Mouse (Mus musculus) midbrain, embryonic 13.5 days (tissue): Measurements from ENCODE around the gene Acsl1. TPM values are rescaled to one million over a fixed set of nuclear protein-coding genes. Genes with fewer than 3 reads are reported as not detected.
A peak's percentile ranks its signal among the peaks of the same experiment; 100 is the strongest.

Experiments
- ATAC-seq: fragments of 200-750 bp; cut with Nextera tagmentation; 2 replicates; pipeline ENCODE4 v1.8.0; 2017; ENCODE audit warnings: mild to moderate bottlenecking, moderate TSS enrichment, moderate library complexity
- H3K27ac ChIP-seq: fragments of 300-500 bp; sonication (generic); 2 replicates; pipeline ENCODE4 v1.5.1; 2015; ENCODE audit warnings: inconsistent platforms, mild to moderate bottlenecking, moderate library complexity
- H3K27me3 ChIP-seq: fragments of 300-500 bp; sonication (generic); 2 replicates; pipeline ENCODE4 v1.6.1; 2015; ENCODE audit warnings: mild to moderate bottlenecking, inconsistent platforms
- H3K36me3 ChIP-seq: fragments of 300-500 bp; sonication (generic); 2 replicates; pipeline ENCODE4 v1.6.1; 2015; ENCODE audit warnings: mild to moderate bottlenecking, inconsistent platforms
- H3K4me1 ChIP-seq: fragments of 300-500 bp; sonication (generic); replicated peaks from 2 replicates; pipeline ENCODE4 v1.6.1; 2015; ENCODE audit warnings: inconsistent platforms
- H3K4me2 ChIP-seq: fragments of 300-500 bp; sonication (generic); replicated peaks from 2 replicates; pipeline ENCODE4 v1.6.1; 2015; ENCODE audit warnings: moderate library complexity, mild to moderate bottlenecking, inconsistent platforms
- H3K4me3 ChIP-seq: fragments of 300-500 bp; sonication (generic); replicated peaks from 2 replicates; pipeline ENCODE4 v1.5.1; 2015; ENCODE audit warnings: mild to moderate bottlenecking, inconsistent platforms
- H3K9ac ChIP-seq: fragments of 300-500 bp; sonication (generic); replicated peaks from 2 replicates; pipeline ENCODE4 v1.6.1; 2015; ENCODE audit warnings: mild to moderate bottlenecking, inconsistent platforms
- H3K9me3 ChIP-seq: fragments of 300-500 bp; sonication (generic); 2 replicates; pipeline ENCODE4 v1.6.1; 2016; ENCODE audit warnings: mild to moderate bottlenecking, inconsistent platforms
- WGBS: fragments of 180-500 bp; shearing (Covaris S2); methylation state at CpG from one replicate; pipeline ENCODE4 v1.1.7; 2015; 5-methylcytosine and 5-hydroxymethylcytosine counted together
- polyA plus RNA-seq: library from polyadenylated mRNA; unstranded; fragments of >200 nt; fragmentation: Nextera tagmentation; extraction: Ambion mirVana; gene quantifications from 2 replicates; pipeline ENCODE4 v1.2.1, GENCODE M21; 2015

Acsl1 gene
- polyA plus RNA-seq, 1 experiment from 2014 or later: 10.9 TPM

- no peak for ATAC-seq
- no peak overlapping the region for H3K27ac ChIP-seq
- H3K9ac ChIP-seq: no peak overlapping the region
- peaks cover 3% of the 10 kb centered on the region; the same call in 1 of the 2 replicates for H3K36me3 ChIP-seq
- H3K4me2 ChIP-seq: no peak overlapping the region
- H3K4me1 ChIP-seq: no peaks in the 10 kb centered on the region
- no peak overlapping the region for H3K4me3 ChIP-seq
- H3K9me3 ChIP-seq: no peaks in the 10 kb centered on the region
- WGBS: 93% methylated on average over 6 of the region's 6 CpGs
- no peaks in the 10 kb centered on the region for H3K27me3 ChIP-seq
These were observed 49.8 kb downstream of the Acsl1 start for GRCm38 (mm10) chr8:46520667-46521066.

DNA sequence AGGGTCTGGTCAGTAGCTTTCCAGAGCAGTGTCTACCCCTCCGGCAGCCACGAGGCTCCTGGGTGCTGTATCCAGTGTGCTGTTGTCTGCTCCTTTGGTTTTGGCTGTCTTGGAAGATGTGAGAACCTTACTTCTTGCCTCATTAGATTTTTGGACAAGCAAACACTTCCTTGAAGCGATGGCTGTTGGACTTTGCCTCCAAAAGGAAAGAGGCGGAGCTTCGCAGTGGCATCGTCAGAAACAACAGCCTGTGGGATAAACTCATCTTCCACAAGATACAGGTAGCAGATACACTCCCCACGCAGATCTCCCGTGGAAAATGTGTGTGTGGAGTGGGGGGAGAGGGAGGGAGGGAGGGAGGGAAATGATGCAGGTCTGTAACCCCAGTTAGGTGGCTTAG is 55.3 kb downstream of the Acsl1 start:
- no peak overlapping the region for H3K27ac ChIP-seq
- no peak overlapping the region for H3K4me2 ChIP-seq
- H3K36me3 ChIP-seq: no peaks in the 10 kb centered on the region; the same call in none of the 2 replicates
- H3K9me3 ChIP-seq: no peaks in the 10 kb centered on the region
- ATAC-seq: no peak
- H3K9ac ChIP-seq: no peak overlapping the region
- no peak overlapping the region for H3K4me3 ChIP-seq
- no peaks in the 10 kb centered on the region for H3K27me3 ChIP-seq
- WGBS: 88% methylated on average over 8 of the region's 8 CpGs
- H3K4me1 ChIP-seq: peaks cover 4% of the 10 kb centered on the region; the same call in 1 of the 2 replicates

DNA sequence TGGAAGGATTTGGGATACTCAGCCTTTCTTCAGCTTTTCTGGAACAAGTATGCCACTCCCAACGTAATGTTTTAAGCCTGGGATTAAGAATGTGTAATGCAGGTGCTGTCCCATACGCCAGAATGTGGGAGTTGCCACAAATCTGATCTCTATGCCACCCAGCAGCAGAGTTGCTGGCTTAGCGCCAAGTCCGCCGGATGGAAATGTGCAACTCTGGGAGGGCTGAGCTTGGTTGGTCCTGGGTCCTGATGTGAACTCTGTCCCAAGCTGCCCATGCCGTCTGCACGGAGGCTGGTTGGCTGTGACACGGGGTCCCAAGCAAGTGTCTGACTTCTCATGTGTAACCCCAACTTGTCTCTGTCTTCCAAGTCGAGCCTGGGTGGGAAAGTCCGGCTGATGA is 56.0 kb downstream of the Acsl1 start:
- WGBS: 75% methylated on average over 10 of the region's 10 CpGs
- H3K27ac ChIP-seq: no peak overlapping the region
- no peaks in the 10 kb centered on the region for H3K27me3 ChIP-seq
- H3K9me3 ChIP-seq: no peaks in the 10 kb centered on the region
- H3K9ac ChIP-seq: no peak overlapping the region
- peaks cover 4% of the 10 kb centered on the region; the same call in 1 of the 2 replicates for H3K4me1 ChIP-seq
- no peaks in the 10 kb centered on the region; the same call in none of the 2 replicates for H3K36me3 ChIP-seq
- H3K4me2 ChIP-seq: no peak overlapping the region
- ATAC-seq: 0 out of 2 replicates have a peak, but pooled peaks have one; percentile 34
- H3K4me3 ChIP-seq: no peak overlapping the region

DNA sequence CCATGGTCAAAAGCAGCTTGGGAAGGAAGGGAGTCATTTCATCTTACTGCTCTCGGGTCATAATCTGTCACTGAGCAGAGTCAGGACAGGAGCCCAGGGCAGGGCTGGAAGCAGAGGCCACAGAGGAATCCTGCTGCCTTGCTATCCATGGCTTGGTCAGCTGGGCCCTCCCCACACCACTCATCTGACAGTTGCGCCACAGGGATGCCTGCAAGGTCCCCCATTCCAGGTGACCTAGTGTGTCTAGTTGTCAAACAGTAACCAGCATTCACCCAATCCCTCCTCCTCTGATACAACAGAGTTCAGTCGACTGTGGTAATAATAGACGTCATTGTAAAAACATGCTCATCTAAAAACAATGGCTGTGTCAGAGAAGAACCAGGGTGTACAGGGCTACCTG is 58.7 kb downstream of the Acsl1 start:
- Histone ChIP-seq H3K27ac (no peak overlapping the region), H3K9ac (no peak overlapping the region), H3K9me3 (no peaks in the 10 kb centered on the region), H3K36me3 (no peaks in the 10 kb centered on the region; the same call in none of the 2 replicates), H3K27me3 (no peaks in the 10 kb centered on the region), H3K4me1 (peaks cover 4% of the 10 kb centered on the region; the same call in 1 of the 2 replicates), H3K4me2 (no peak overlapping the region), H3K4me3 (no peak overlapping the region)
- no peak for ATAC-seq
- WGBS: 88% methylated on average over 4 of the region's 4 CpGs

- Histone ChIP-seq H3K9me3 (no peaks in the 10 kb centered on the region), H3K27ac (no peak overlapping the region), H3K9ac (no peak overlapping the region), H3K36me3 (peaks cover 6% of the 10 kb centered on the region; the same call in 1 of the 2 replicates), H3K4me2 (no peak overlapping the region), H3K4me3 (no peak overlapping the region), H3K4me1 (peaks cover 4% of the 10 kb centered on the region; the same call in 1 of the 2 replicates), H3K27me3 (no peaks in the 10 kb centered on the region)
- 65% methylated on average over 4 of the region's 4 CpGs for WGBS
- ATAC-seq: no peak
These were observed 59.7 kb downstream of the Acsl1 start for GRCm38 (mm10) chr8:46530541-46530940.

DNA sequence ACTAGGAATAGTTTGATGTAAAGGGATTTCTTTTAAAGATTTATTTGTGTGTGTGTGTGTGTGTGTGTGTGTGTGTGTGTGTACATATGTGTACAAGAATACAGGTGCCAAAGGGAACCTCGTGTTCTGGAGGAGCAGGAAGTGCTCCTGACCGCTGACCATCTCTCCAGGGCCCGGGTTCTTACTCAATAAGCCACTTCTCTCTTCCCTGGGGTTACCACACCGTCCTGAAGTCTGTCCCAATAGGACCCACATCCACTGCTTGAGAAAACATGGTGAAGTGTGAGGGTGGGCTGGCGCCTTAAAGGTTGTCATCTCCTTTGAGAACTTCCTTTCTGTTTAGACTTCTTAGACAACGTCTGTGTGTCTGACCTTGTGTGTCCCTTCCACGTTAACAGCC is 63.1 kb downstream of the Acsl1 start:
- ATAC-seq: no peak
- Histone ChIP-seq H3K4me2 (no peak overlapping the region), H3K9ac (no peak overlapping the region), H3K4me1 (no peaks in the 10 kb centered on the region), H3K9me3 (no peaks in the 10 kb centered on the region), H3K36me3 (0 out of 2 replicates have a peak, but pooled peaks cover 6% of the 10 kb centered on the region), H3K4me3 (no peak overlapping the region), H3K27me3 (no peaks in the 10 kb centered on the region), H3K27ac (no peak overlapping the region)
- 91% methylated on average over 7 of the region's 7 CpGs for WGBS

- no peak for ATAC-seq
- Histone ChIP-seq H3K4me2 (no peak overlapping the region), H3K27me3 (no peaks in the 10 kb centered on the region), H3K9ac (0 out of 2 replicates have a peak overlapping the region, but pooled peaks have one; percentile 16), H3K4me1 (no peaks in the 10 kb centered on the region; the same call in 1 of the 2 replicates), H3K36me3 (0 out of 2 replicates have a peak, but pooled peaks cover 5% of the 10 kb centered on the region), H3K4me3 (no peak overlapping the region), H3K27ac (no peak overlapping the region), H3K9me3 (no peaks in the 10 kb centered on the region)
- 61% methylated on average over 5 of the region's 5 CpGs for WGBS
These were observed 68.9 kb downstream of the Acsl1 start for GRCm38 (mm10) chr8:46539701-46540100.

DNA sequence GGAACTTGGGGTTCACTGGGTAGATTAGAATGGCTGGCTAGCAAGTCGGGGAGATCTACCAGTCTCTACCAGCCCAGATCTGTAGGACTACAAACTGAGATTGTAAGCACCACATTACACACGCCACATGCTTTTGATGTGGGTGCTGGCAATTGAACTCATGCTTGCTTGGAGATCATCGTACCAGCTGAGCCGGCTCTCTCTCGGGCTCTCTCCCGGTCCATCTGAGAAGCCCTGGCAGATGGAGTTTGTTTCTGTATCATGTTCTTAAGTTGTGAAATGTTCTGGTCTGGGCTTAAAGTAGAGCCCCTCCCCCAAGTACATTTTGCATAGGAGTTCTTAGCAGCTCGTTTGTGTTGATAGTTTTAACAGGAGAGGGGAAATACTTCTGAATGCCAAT is 72.4 kb downstream of the Acsl1 start:
- Histone ChIP-seq H3K9ac (no peak overlapping the region), H3K36me3 (no peaks in the 10 kb centered on the region), H3K4me3 (no peak overlapping the region), H3K27me3 (no peaks in the 10 kb centered on the region), H3K9me3 (no peaks in the 10 kb centered on the region), H3K4me1 (no peaks in the 10 kb centered on the region; the same call in 1 of the 2 replicates), H3K4me2 (no peak overlapping the region), H3K27ac (no peak overlapping the region)
- no peak for ATAC-seq
- WGBS: 88% methylated on average over 7 of the region's 7 CpGs

DNA sequence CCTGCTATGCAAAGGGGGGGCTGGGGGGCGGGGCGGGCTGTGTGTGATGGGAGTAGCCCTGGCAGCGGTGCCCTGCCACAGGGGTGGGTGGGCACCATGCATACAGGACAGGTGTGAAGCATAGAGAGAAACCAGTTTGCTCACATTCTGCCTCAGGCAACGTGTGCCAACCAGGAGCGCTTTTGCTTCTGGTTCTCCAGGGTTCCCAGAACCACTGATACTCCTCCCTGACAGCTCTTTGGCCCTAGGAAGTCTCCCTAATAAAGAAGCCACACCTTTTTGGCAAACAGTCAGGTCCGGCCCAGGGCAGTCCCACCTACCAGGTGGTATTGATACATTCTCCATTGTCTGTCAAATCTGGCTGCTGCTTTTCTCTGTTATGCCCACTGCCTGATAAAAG is 72.8 kb downstream of the Acsl1 start:
- Histone ChIP-seq H3K9me3 (no peaks in the 10 kb centered on the region), H3K4me2 (no peak overlapping the region), H3K9ac (no peak overlapping the region), H3K27me3 (no peaks in the 10 kb centered on the region), H3K27ac (no peak overlapping the region), H3K4me1 (no peaks in the 10 kb centered on the region; the same call in 1 of the 2 replicates), H3K4me3 (no peak overlapping the region), H3K36me3 (no peaks in the 10 kb centered on the region)
- 78% methylated on average over 6 of the region's 6 CpGs for WGBS
- no peak for ATAC-seq

DNA sequence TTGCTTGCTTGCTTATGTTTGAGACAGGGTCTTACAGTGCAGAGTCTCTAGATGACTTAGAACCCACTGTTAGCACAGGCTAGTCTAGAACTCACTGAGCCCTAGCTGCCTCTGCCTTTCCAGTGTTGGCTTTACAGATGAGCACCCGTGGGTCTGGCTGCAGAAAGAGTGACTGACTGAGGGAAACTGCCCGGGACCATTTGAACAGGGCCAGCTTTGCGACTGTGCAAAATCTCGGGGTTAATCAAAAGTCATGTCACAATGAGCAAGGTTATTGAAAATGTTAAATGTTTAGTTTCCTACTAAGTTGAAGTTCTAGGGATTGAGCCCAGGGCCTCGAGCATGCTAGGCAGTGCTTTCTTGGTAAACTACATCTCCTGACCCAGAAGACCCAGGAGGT is 75.0 kb downstream of the Acsl1 start:
- H3K27ac ChIP-seq: no peak overlapping the region
- H3K4me3 ChIP-seq: no peak overlapping the region
- H3K9ac ChIP-seq: no peak overlapping the region
- no peak overlapping the region for H3K4me2 ChIP-seq
- WGBS: 90% methylated on average over 5 of the region's 5 CpGs
- H3K27me3 ChIP-seq: no peaks in the 10 kb centered on the region
- H3K4me1 ChIP-seq: no peaks in the 10 kb centered on the region
- H3K9me3 ChIP-seq: no peaks in the 10 kb centered on the region
- ATAC-seq: no peak
- H3K36me3 ChIP-seq: no peaks in the 10 kb centered on the region

- Histone ChIP-seq H3K27ac (no peak overlapping the region), H3K4me1 (0 out of 2 replicates have a peak, but pooled peaks cover 3% of the 10 kb centered on the region), H3K9ac (no peak overlapping the region), H3K4me3 (no peak overlapping the region), H3K4me2 (no peak overlapping the region), H3K36me3 (no peaks in the 10 kb centered on the region), H3K27me3 (no peaks in the 10 kb centered on the region), H3K9me3 (no peaks in the 10 kb centered on the region)
- WGBS: 81% methylated on average over 11 of the region's 11 CpGs
- no peak for ATAC-seq
These were observed 75.8 kb downstream of the Acsl1 start for GRCm38 (mm10) chr8:46546431-46547176.

DNA sequence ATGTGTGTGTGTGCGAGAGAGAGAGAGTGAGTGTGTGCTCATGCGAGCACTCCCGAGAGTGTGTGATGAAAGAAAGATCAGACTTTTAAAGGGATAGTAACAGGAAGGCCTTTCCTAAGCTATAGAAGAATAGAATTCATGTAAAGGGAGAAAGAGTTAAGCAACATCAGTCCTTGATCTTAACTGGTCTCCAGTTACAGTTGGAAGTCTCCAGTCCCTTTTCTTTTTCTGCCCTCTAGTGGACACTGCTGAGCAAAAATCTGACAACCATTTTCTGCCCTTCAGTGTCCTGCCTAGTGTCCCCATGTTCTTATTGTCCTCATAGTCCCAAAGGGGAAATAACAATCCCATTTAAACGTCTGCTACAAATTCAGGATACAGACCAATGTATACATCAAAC is 76.4 kb downstream of the Acsl1 start:
- Histone ChIP-seq H3K4me1 (peaks cover 5% of the 10 kb centered on the region), H3K27ac (no peak overlapping the region), H3K4me2 (no peak overlapping the region), H3K4me3 (no peak overlapping the region), H3K27me3 (no peaks in the 10 kb centered on the region), H3K9me3 (no peaks in the 10 kb centered on the region), H3K36me3 (no peaks in the 10 kb centered on the region), H3K9ac (no peak overlapping the region)
- WGBS: 50% methylated on average over 4 of the region's 4 CpGs
- no peak for ATAC-seq
